Mouse (Mus musculus) midbrain, embryonic 15.5 days (tissue): ENCODE results near the gene Wdr5. TPM values are rescaled to one million over a fixed set of nuclear protein-coding genes. Genes with fewer than 3 reads are reported as not detected.
"Not testable (repeated sequence)": the region's sequence is repeated elsewhere in the genome, so short reads cannot be mapped to it uniquely, and the experiment has no call there.

Experiments used
- ATAC-seq: fragments of 200-750 bp; cut with Nextera tagmentation; replicated peaks from 2 replicates; pipeline ENCODE4 v1.8.0; 2017; ENCODE audit warnings: moderate TSS enrichment
- H3K27ac ChIP-seq: fragments of 300-500 bp; sonication (generic); 2 replicates; pipeline ENCODE4 v1.5.1; 2015; ENCODE audit warnings: mild to moderate bottlenecking, inconsistent platforms
- H3K27me3 ChIP-seq: fragments of 300-500 bp; sonication (generic); replicated peaks from 2 replicates; pipeline ENCODE4 v1.6.1; 2015; ENCODE audit warnings: inconsistent platforms
- H3K36me3 ChIP-seq: fragments of 300-500 bp; sonication (generic); replicated peaks from 2 replicates; pipeline ENCODE4 v1.6.1; 2015; ENCODE audit warnings: inconsistent platforms
- H3K4me1 ChIP-seq: fragments of 300-500 bp; sonication (generic); 2 replicates; pipeline ENCODE4 v1.6.1; 2015; ENCODE audit warnings: inconsistent platforms
- H3K4me2 ChIP-seq: fragments of 300-500 bp; sonication (generic); 2 replicates; pipeline ENCODE4 v1.6.1; 2015; ENCODE audit warnings: inconsistent platforms, mild to moderate bottlenecking, moderate library complexity
- H3K4me3 ChIP-seq: fragments of 300-500 bp; sonication (generic); 2 replicates; pipeline ENCODE4 v1.5.1; 2015; ENCODE audit warnings: mild to moderate bottlenecking, inconsistent platforms
- H3K9ac ChIP-seq: fragments of 300-500 bp; sonication (generic); 2 replicates; pipeline ENCODE4 v1.6.1; 2015; ENCODE audit warnings: mild to moderate bottlenecking, inconsistent platforms
- H3K9me3 ChIP-seq: fragments of 300-500 bp; sonication (generic); 2 replicates; pipeline ENCODE4 v1.6.1; 2016; ENCODE audit warnings: inconsistent platforms
- WGBS: fragments of 180-500 bp; shearing (Covaris S2); methylation state at CpG from one replicate; pipeline ENCODE4 v1.1.7; 2015; ENCODE audit warnings: mixed read lengths; 5-methylcytosine and 5-hydroxymethylcytosine counted together
- polyA plus RNA-seq: library from polyadenylated mRNA; unstranded; fragments of >200 nt; fragmentation: Nextera tagmentation; extraction: Ambion mirVana; gene quantifications from 2 replicates; pipeline ENCODE4 v1.2.1, GENCODE M21; 2015

Gene Wdr5
- polyA plus RNA-seq, 1 experiment from 2014 or later = 48.2 TPM

DNA sequence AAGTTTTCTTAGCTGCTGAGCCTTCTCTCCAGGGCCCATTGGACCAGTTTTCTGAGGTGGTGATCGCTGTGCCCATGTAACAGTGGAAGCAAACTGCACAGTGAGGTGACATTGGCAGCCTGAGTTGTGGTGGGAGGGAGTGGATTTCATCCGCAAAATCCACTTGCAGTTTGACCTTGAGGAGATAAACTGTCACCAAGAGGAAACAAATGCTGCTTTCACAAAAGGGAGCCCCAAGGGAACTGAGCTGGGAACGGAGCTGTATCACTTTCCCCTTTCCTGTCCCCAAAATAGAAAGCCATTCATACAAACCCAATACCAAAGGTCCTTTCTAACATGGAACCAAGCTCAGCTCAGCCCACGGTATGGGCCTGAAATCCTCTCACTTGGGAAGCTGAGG is 35.1 kb upstream of the Wdr5 start:
- Histone ChIP-seq H3K4me1 (peaks cover 7% of the 10 kb centered on the region), H3K9ac (no peak overlapping the region), H3K36me3 (no peaks in the 10 kb centered on the region), H3K4me2 (no peak overlapping the region), H3K27ac (no peak overlapping the region), H3K4me3 (no peak overlapping the region), H3K9me3 (no peaks in the 10 kb centered on the region), H3K27me3 (no peaks in the 10 kb centered on the region)
- 81% methylated on average over 4 of the region's 4 CpGs for WGBS
- ATAC-seq = no peak

DNA sequence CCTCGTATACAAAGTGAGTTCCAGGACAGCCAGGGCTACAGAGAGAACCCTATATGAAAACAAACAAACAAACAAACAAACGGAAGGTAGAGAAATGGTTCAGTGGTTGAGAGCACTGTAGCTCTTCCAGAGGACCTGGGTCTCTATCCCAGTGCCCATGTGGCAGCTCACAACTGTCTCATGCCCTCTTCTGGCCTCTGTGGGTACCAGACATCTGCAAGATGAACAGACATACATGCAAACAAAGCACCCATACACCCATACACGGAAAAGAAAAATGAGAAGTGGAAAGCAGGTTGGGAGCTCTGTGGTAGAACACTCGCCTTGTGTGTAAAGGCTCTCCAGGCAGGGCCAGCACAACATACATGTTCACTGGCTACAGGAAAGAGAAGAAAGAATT is 34.6 kb upstream of the Wdr5 start:
- Histone ChIP-seq H3K36me3 (no peaks in the 10 kb centered on the region), H3K9me3 (no peaks in the 10 kb centered on the region), H3K27me3 (no peaks in the 10 kb centered on the region), H3K4me1 (peaks cover 7% of the 10 kb centered on the region), H3K4me3 (no peak overlapping the region), H3K9ac (no peak overlapping the region), H3K27ac (no peak overlapping the region), H3K4me2 (no peak overlapping the region)
- WGBS = 72% methylated on average over 4 of the region's 4 CpGs
- ATAC-seq = no peak

DNA sequence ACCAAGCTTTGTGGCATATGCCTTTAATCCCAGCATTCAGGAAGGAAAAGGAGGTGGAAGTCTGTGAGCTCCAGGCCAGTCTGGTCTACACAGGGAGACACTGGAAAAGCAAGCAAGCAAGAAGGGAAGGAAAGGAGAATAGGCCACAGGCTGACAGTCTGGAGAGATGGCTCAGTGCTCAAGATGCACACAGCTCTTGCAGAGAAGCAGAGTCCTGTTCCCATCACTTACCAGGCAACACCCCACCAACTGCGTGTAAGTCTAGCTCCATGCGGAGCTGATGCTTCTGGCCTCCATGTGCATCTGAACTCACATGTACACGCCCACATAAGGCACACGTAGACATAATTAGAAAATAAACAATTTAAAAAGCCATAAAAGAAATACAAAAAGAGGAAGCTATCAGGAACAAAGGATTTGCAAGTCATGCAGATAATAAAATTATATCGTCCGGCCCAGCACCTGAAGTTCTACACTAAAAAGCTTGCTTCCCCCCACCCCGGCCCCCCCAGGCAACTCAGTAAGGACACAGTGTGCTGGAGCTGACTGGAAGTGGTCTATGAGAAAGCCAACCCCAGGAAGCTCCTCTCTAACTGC is 32.6 kb upstream of the Wdr5 start:
- Histone ChIP-seq H3K27ac (no peak overlapping the region), H3K4me2 (no peak overlapping the region), H3K4me1 (no peaks in the 10 kb centered on the region), H3K4me3 (no peak overlapping the region), H3K9me3 (no peaks in the 10 kb centered on the region), H3K36me3 (no peaks in the 10 kb centered on the region), H3K9ac (no peak overlapping the region), H3K27me3 (no peaks in the 10 kb centered on the region)
- 81% methylated on average over 7 of the region's 7 CpGs for WGBS
- no peak for ATAC-seq

DNA sequence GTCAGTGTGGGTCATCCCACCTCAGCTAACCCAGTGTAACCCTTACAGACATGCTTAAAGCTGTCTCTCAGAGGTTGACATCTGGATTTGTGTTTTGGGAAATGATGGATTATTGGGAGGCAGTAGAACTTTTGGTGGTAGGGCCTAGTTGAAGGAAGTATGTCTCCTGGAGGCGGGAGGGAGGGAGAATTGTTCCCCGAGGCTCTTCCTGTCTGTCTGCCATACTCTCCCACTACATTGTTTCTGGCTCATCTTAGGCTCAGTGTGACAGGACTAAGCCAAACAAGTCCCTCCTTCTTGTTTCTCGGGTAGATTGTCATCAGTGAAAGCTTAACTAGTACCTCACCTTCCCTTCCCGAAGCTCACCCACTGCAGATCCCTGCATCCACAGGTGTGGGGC is 28.2 kb upstream of the Wdr5 start:
- Histone ChIP-seq H3K9ac (no peak overlapping the region), H3K27ac (no peak overlapping the region), H3K4me3 (no peak overlapping the region), H3K4me1 (no peaks in the 10 kb centered on the region), H3K27me3 (no peaks in the 10 kb centered on the region), H3K9me3 (no peaks in the 10 kb centered on the region), H3K36me3 (no peaks in the 10 kb centered on the region), H3K4me2 (no peak overlapping the region)
- no peak for ATAC-seq
- WGBS = 68% methylated on average over 4 of the region's 4 CpGs

DNA sequence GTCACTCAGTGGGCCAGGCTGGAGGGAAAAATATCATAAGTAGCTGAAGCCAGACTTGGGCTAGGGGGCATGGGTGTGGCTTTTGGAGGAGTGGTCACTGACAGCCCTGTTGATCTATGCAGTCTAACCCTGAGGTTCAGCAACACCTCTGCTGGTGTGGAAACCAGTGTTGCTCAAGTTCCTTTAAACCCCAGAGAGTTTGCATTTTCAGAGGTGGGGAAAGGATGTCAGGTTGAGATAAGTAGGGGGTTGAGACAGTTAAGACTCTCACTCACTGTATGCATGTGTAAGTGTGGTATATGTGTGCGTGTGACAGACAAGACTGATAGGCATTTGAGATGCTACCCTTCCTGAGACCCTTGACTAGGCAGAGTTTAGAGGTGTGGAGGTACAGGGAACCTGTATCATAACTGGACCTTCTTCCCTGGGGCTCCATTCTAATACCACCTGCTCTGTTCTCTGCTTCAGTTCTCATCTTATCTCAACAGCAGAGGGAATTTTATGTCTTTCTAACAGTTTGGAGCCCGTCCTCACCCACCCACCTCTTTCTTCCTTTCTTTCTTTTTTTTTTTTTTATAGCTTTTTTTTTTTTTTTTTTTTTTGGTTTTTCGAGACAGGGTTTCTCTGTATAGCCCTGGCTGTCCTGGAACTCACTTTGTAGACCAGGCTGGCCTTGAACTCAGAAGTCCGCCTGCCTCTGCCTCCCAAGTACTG is 27.5 kb upstream of the Wdr5 start:
- Histone ChIP-seq H3K9me3 (no peaks in the 10 kb centered on the region), H3K36me3 (no peaks in the 10 kb centered on the region), H3K4me2 (no peak overlapping the region), H3K4me3 (no peak overlapping the region), H3K4me1 (no peaks in the 10 kb centered on the region), H3K9ac (no peak overlapping the region), H3K27me3 (no peaks in the 10 kb centered on the region), H3K27ac (no peak overlapping the region)
- ATAC-seq = no peak
- 88% methylated on average over 3 of the region's 4 CpGs for WGBS

DNA sequence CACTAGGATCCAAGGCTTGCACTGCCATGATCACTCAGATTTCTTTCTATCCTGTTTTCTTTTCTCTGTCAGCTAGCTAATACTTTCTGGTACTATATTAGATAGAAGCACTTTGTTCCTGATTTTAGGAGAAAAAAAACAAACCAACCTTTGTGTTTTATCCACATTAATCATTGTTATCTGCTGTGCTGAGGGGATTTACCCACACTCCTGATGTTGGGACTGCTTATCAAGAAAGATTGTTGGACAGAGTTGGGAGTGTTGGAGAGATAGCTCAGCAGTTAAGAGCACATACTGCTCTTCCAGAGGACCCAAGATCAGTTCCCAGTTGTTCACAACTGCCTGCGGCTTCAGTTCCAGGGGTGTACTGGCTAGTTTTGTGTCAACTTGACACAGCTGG is 26.6 kb upstream of the Wdr5 start:
- ATAC-seq = no peak
- Histone ChIP-seq H3K4me2 (no peak overlapping the region), H3K36me3 (no peaks in the 10 kb centered on the region), H3K27me3 (no peaks in the 10 kb centered on the region), H3K9me3 (no peaks in the 10 kb centered on the region), H3K27ac (no peak overlapping the region), H3K9ac (no peak overlapping the region), H3K4me1 (no peaks in the 10 kb centered on the region), H3K4me3 (no peak overlapping the region)
- 94% methylated on average over 1 of the region's 1 CpGs for WGBS

DNA sequence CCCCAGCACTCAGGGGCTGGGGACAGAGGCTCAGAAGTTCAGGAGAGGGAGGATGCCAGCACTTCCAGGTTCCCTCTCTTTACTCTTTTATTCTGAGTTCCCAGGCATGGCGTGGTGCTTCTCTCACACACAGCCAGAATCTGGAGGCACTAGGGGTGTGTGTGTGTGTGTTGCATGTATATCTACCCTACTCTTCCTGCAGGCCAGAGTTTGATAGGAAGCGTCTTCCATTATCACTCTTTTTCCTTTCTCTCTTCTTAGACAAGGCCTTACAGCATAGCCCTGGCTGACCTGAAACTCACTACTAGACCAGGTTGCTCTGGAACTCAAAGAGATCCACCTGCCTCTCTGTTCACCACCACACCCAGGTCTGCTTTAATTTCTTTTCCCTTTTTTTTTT is 24.0 kb upstream of the Wdr5 start:
- Histone ChIP-seq H3K27me3 (no peaks in the 10 kb centered on the region), H3K9me3 (no peaks in the 10 kb centered on the region), H3K4me1 (no peaks in the 10 kb centered on the region), H3K4me2 (no peak overlapping the region), H3K9ac (no peak overlapping the region), H3K27ac (no peak overlapping the region), H3K36me3 (no peaks in the 10 kb centered on the region), H3K4me3 (no peak overlapping the region)
- 88% methylated on average over 2 of the region's 2 CpGs for WGBS
- ATAC-seq = no peak

DNA sequence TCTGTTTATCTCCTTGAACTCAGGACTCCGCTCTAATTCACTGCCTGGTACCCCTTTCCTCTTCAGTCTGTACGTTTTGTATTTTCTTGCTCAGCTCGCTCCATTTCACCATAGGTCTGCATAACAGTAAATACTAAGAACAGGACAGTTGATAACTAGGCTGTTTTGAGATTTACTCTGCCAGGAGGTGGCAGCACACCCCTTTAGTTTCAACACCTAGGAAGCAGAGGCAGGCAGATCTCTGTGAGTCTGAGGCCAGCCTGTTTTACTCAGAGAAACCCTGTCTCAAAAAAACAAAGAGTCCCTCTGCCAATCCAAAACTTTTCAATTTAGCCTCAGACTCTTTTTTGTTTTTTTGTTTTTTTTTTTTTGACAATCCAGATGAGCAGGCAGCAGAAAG is 21.0 kb upstream of the Wdr5 start:
- Histone ChIP-seq H3K9ac (no peak overlapping the region), H3K4me1 (peaks cover 9% of the 10 kb centered on the region), H3K4me3 (no peak overlapping the region), H3K36me3 (no peaks in the 10 kb centered on the region), H3K27me3 (no peaks in the 10 kb centered on the region), H3K27ac (no peak overlapping the region), H3K4me2 (no peak overlapping the region), H3K9me3 (no peaks in the 10 kb centered on the region)
- no peak for ATAC-seq
- 97% methylated on average over 3 of the region's 3 CpGs for WGBS

DNA sequence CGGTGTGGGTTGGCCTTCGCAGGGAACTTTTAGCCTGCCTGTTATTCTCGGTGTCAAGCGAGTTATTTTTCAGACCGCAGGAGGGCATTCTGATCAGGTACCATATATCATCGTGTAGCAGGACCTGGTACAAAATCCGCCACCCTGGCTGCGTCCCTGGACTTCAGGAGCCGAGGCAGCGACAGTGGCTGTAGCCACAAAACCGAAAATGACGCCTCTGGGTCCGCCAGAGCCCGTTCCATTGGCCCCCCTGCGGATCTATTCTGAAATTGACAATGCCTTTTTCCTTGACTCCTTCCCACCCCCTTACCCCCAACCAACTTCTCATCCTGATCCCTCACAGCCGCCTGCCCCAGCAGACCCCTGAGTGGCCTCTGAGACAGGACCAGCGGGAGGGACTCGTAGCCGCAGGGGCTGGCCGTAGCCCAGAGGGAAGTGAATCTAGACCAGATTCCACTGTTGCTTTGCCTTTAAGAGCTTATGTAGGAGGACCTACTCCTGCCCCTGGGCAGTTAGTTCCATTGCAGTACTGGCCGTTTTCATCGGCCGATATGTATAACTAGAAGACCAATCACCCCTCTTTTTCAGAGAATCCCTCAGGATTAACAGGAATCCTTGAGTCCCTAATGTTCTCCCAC is 18.4 kb upstream of the Wdr5 start:
- Histone ChIP-seq H3K4me2 (peak overlapping the region; percentile 63), H3K4me3 (peak overlapping the region; percentile 35), H3K4me1 (peaks cover 9% of the 10 kb centered on the region), H3K9me3 (no peaks in the 10 kb centered on the region), H3K27me3 (no peaks in the 10 kb centered on the region), H3K9ac (no peak overlapping the region; the same call in 1 of the 2 replicates), H3K36me3 (no peaks in the 10 kb centered on the region), H3K27ac (no peak overlapping the region)
- WGBS = 22% methylated on average over 23 of the region's 23 CpGs
- no peak for ATAC-seq

DNA sequence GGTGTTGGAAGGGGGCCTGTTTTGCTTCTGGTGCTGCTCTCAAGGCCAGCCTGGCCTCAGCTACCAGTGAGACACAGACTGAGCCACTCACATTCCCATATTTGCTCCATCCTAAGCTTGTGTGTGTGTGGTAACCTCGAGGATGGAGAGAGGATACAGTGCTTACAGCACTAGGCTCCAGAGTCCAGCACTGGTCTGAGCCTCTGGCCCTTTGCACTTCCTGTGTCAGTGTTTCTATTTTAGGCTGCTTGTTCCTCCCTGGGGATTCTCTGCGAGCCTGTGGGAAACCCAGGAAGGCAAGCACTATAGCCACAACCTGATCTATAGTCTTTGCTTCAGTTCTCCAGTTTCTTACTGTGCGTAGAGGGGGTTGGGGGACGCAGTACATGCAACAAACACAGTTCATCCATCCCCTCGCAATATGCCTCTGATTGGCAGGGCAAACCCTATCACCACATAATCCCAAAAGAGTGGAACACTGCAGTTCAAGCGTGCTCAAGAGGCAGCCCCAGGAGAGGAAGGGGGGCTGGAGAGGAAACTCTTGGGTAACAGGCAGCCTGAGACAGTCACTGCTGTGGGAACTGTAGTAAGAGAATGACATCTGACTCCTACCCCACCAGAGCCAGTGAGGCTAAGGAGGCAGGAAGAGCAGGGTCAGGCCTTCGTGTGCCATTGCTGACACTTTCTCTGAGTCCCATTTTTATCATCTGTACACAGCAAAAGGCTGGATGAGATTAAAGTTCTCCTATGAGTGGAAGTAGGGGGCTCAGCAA is 10.7 kb upstream of the Wdr5 start:
- Histone ChIP-seq H3K9me3 (no peaks in the 10 kb centered on the region), H3K27ac (no peak overlapping the region), H3K4me3 (no peak overlapping the region), H3K27me3 (no peaks in the 10 kb centered on the region), H3K4me1 (no peaks in the 10 kb centered on the region), H3K4me2 (no peak overlapping the region), H3K9ac (no peak overlapping the region), H3K36me3 (no peaks in the 10 kb centered on the region)
- WGBS = 65% methylated on average over 7 of the region's 7 CpGs
- ATAC-seq = no peak

DNA sequence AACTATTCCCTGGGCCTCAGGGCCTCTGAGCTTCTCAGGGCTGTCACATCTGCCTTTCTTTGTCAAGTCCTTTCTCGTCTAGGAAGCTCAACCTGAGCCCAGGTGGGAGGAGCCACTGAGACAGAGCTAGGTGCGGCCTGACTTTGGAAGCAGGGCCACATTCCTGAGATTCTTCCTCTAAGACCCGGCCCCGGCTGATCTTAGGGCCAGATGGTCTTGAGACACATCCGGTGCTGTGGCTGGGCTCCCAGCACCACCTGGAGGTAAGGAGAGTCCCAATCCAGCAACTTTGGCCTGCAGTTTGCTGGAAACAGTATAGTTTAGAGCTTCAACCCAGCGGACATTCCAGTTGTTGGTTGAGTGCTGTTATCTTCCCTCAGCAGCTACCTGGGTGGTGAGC is 9.4 kb upstream of the Wdr5 start:
- WGBS = 13% methylated on average over 6 of the region's 6 CpGs

DNA sequence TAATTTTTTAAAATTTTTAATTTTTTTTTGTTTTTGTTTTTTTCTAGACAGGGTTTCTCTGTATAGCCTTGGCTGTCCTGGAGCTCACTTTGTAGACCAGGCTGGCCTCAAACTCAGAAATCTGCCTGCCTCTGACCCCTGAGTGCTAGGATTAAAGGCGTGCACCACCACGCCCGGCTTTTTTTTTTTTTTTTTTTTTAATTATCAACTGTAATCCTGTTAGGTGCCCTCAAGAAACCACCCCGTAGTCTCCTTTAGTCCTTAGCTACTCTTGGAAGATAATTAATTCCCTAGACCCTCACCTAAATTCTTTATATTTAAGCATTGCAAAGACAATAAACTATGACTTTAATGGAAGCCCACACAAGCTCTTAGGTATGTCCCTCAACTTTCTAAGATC is 8.3 kb upstream of the Wdr5 start:
- H3K27me3 ChIP-seq, H3K4me3 ChIP-seq, ATAC-seq, H3K36me3 ChIP-seq, H3K4me2 ChIP-seq, H3K4me1 ChIP-seq, H3K27ac ChIP-seq, H3K9ac ChIP-seq, H3K9me3 ChIP-seq: not testable (repeated sequence)
- 70% methylated on average over 4 of the region's 4 CpGs for WGBS

More for the DNA sequence above, 9.4 kb upstream of the Wdr5 start:
- no peaks in the 10 kb centered on the region for H3K27me3 ChIP-seq
- no peak overlapping the region for H3K4me3 ChIP-seq
- H3K9me3 ChIP-seq = no peaks in the 10 kb centered on the region
- no peak overlapping the region for H3K27ac ChIP-seq
- ATAC-seq = no peak
- H3K4me1 ChIP-seq = no peaks in the 10 kb centered on the region
- no peaks in the 10 kb centered on the region for H3K36me3 ChIP-seq
- H3K4me2 ChIP-seq = no peak overlapping the region
- no peak overlapping the region for H3K9ac ChIP-seq
